8 mouse cellular contexts compared by ENCODE assay signal in the genomic region with DNA sequence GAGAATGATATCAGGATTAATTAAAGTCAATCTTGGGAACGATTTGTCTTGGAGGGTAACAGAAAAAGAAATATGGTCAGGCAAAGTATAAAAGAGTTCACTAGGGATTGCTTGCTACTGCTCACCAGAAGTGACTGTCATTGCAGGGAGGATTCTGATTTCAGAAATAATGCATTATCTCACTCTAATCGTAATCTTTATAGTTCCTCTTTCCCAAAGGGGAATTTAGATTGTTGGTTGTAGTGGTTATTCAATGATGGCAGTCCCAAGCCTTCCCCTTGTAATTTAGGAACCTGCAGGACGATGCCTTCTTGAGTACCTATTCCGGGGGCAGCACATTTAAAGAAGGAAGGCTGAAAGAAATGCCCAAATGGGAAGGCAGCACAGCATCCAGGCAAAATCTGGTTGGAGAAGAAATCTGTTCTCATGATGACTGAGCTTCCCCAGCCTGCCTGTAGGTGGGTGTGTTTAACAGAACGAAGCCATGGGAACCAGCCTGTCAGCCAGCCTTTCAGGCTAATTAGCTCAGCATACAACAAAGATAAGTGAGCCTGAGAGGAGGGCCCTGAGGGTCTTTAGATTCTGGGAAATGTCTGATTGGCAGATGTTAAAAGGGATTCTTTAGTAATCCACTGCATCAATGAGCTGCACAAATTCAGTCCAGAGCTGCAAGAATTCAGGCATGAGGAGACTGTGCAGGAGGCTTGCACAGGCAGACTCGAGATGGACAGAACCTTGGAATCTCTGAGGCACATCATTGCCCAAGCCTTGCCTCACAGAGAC. TPM values are rescaled to one million over a fixed set of nuclear protein-coding genes. Genes with fewer than 3 reads are reported as not detected.
DNase-seq lines count a peak whose midpoint lies in the region; ATAC-seq and TF ChIP-seq lines count a peak whose summit lies in the region.
"Had no signal": no experiment of that assay in that cellular context is flagged by ENCODE, and none has a peak within 500 bp of the region (broad histone marks: within the 10 kb centered on the region; RNA-seq: fewer than 3 reads in every experiment).

A gene (plus strand): TSS at position 451 of the 783 bp plus-strand sequence.

- no peak within 1 kb of the TSS for H3K9ac ChIP-seq in ES-Bruce4 (ENCODE audit: low read depth, poor library complexity, severe bottlenecking)
- H3K9ac ChIP-seq in forebrain, embryonic 14.5 days (ENCODE audit: low read length): peak within 1 kb of the TSS; percentile 60
- H3K9ac ChIP-seq in hindbrain, embryonic 12.5 days: no peak within 1 kb of the TSS
- H3K9ac ChIP-seq: liver, embryonic 13.5 days had no signal

- peak; percentile 62 for TF ChIP-seq CTCF in ES-Bruce4 (IDR thresholded peaks at IDR 0.05; ENCODE audit: low read depth, low read length)

- no peak for TF ChIP-seq EP300 in ES-Bruce4 (IDR thresholded peaks at IDR 0.05; ENCODE audit: insufficient read depth, low read depth, low read length)

- no peak within 1 kb of the TSS for H3K27ac ChIP-seq in ES-Bruce4 (ENCODE audit: insufficient read depth, low read length)
- H3K27ac ChIP-seq in forebrain, embryonic 14.5 days (ENCODE audit: low read depth, low read length): peak within 1 kb of the TSS; percentile 82
- no peak within 1 kb of the TSS for H3K27ac ChIP-seq in hindbrain, embryonic 12.5 days
- H3K27ac ChIP-seq: liver, embryonic 13.5 days had no signal

- H3K4me2 ChIP-seq in forebrain, embryonic 14.5 days (ENCODE audit: low read length): peak within 1 kb of the TSS; percentile 50
- peak within 1 kb of the TSS; percentile 35 for H3K4me2 ChIP-seq in hindbrain, embryonic 12.5 days (replicated peaks)
- H3K4me2 ChIP-seq: liver, embryonic 13.5 days had no signal

- H3K4me3 ChIP-seq in ES-Bruce4 (ENCODE audit: low read depth, low read length): no peak within 1 kb of the TSS
- H3K4me3 ChIP-seq in forebrain, embryonic 14.5 days (ENCODE audit: low read depth, low read length): peak within 1 kb of the TSS; percentile 24
- H3K4me3 ChIP-seq in hindbrain, embryonic 12.5 days: peak within 1 kb of the TSS; percentile 20
- H3K4me3 ChIP-seq: liver, embryonic 13.5 days had no signal

- H3K9me3 ChIP-seq in ES-Bruce4 (replicated peaks; ENCODE audit: control insufficient read depth, insufficient read depth, low read length, poor library complexity, severe bottlenecking): no peaks in the 10 kb centered on the region
- no peaks in the 10 kb centered on the region for H3K9me3 ChIP-seq in forebrain, embryonic 14.5 days (replicated peaks; ENCODE audit: control insufficient read depth, low read length)
- no peaks in the 10 kb centered on the region for H3K9me3 ChIP-seq in hindbrain, embryonic 12.5 days (replicated peaks)
- H3K9me3 ChIP-seq: liver, embryonic 13.5 days had no signal

- H3K36me3 ChIP-seq in ES-Bruce4 (ENCODE audit: control insufficient read depth, insufficient read depth, low read length, poor library complexity, severe bottlenecking): no peaks in the 10 kb centered on the region
- H3K36me3 ChIP-seq in forebrain, embryonic 14.5 days (ENCODE audit: control insufficient read depth, insufficient read depth, low read length): no peaks in the 10 kb centered on the region
- no peaks in the 10 kb centered on the region for H3K36me3 ChIP-seq in hindbrain, embryonic 12.5 days
- H3K36me3 ChIP-seq: liver, embryonic 13.5 days had no signal

- no peaks in the 10 kb centered on the region for H3K4me1 ChIP-seq in ES-Bruce4 (ENCODE audit: control insufficient read depth, insufficient read depth, low read length)
- H3K4me1 ChIP-seq in forebrain, embryonic 14.5 days (ENCODE audit: control insufficient read depth, insufficient read depth, low read length): peaks cover 26% of the 10 kb centered on the region
- no peaks in the 10 kb centered on the region for H3K4me1 ChIP-seq in hindbrain, embryonic 12.5 days
- H3K4me1 ChIP-seq: liver, embryonic 13.5 days had no signal

- ATAC-seq in forebrain, embryonic 14.5 days: peak; percentile 99
- peak; percentile 98 for ATAC-seq in hindbrain, embryonic 12.5 days (ENCODE audit: low FRiP score)
- peak; percentile 35 for ATAC-seq in megakaryocyte, adult 5-6 weeks (ENCODE audit: poor library complexity, severe bottlenecking)

- WGBS in forebrain, embryonic 14.5 days: 15% methylated on average over 6 of the region's 6 CpGs
- 29% methylated on average over 6 of the region's 6 CpGs for WGBS in hindbrain, embryonic 12.5 days

- H3K27me3 ChIP-seq in ES-Bruce4 (ENCODE audit: control insufficient read depth, insufficient read depth, low read length, poor library complexity, severe bottlenecking): no peaks in the 10 kb centered on the region
- H3K27me3 ChIP-seq in forebrain, embryonic 14.5 days (replicated peaks; ENCODE audit: control insufficient read depth, insufficient read depth, low read length): no peaks in the 10 kb centered on the region
- no peaks in the 10 kb centered on the region for H3K27me3 ChIP-seq in hindbrain, embryonic 12.5 days
- H3K27me3 ChIP-seq: liver, embryonic 13.5 days had no signal

- DNase-seq in adipocyte (ENCODE audit: low spot score): peak; percentile 69
- peak; percentile 98 for DNase-seq in forebrain, embryonic 14.5 days (ENCODE audit: low spot score)
- DNase-seq in layer of hippocampus, postnatal 25 days (ENCODE audit: extremely low spot score in 1 of 2, low spot score in 1 of 2): peak; percentile 51 to 52
- DNase-seq in right cerebral cortex, postnatal 36 days (ENCODE audit: low spot score in 2 of 2): peak; percentile 73 to 82
- DNase-seq: liver, embryonic 13.5 days had no signal

- TF ChIP-seq POLR2A in ES-Bruce4 (IDR thresholded peaks at IDR 0.05; ENCODE audit: insufficient read depth, low read length): no peak

RNA-seq across cellular contexts. Expression of the gene that starts here (rescaled TPM):
- polyA plus RNA-seq in ES-Bruce4 (2011; ENCODE audit: insufficient read depth, insufficient read length, low read depth, missing spikeins): 0.78 and 0.81 TPM in 2 replicates
- 25.0 and 26.9 TPM in 2 replicates for polyA plus RNA-seq in forebrain, embryonic 14.5 days (2014; fragmentation: Nextera tagmentation; extraction: Ambion mirVana)
- polyA plus RNA-seq in hindbrain, embryonic 12.5 days (2016; fragmentation: Nextera tagmentation; extraction: Ambion mirVana): 18.6 and 18.9 TPM in 2 replicates
- 10 to 100 TPM; 75.8 to 82.7 TPM for total RNA-seq in layer of hippocampus, postnatal 25 days (2021)
- total RNA-seq in megakaryocyte, adult 5-6 weeks (2015): not detected in 2 replicates
- not detected in 2 replicates for total RNA-seq in megakaryocyte, adult 5-6 weeks (2017)

Comparison
In these comparisons a context has a peak if more than half of its experiments do, and no peak if none do; other contexts are left out.
1. RNA of the gene that starts here (total RNA-seq): 75.8 to 82.7 TPM in layer of hippocampus, postnatal 25 days; not detected in megakaryocyte, adult 5-6 weeks; every median in the first group is over 10 times any median in the second.
2. RNA of the gene that starts here (polyA plus RNA-seq): 25.0 to 26.9 TPM in forebrain, embryonic 14.5 days and 18.6 to 18.9 TPM in hindbrain, embryonic 12.5 days; 0.78 to 0.81 TPM in ES-Bruce4; every median in the first group is over 10 times any median in the second.
3. Peak in ATAC-seq in megakaryocyte, adult 5-6 weeks; RNA of the gene not detected or under 1 TPM.
4. ATAC-seq: peak in every context shown above with its lines; median percentile 99 in forebrain, embryonic 14.5 days; 98 in hindbrain, embryonic 12.5 days; 35 in megakaryocyte, adult 5-6 weeks.
5. Peak in every context shown above with its lines, with median percentiles within 50 percentile points of each other: DNase-seq.